Mouse (Mus musculus) brown adipose tissue, adult 24 weeks (tissue): ENCODE measurements at regions not wholly inside any gene's neighbourhood (a gene's known extent, or its start where the extent isn't known, plus 50 kb on each side); places are given as distances from the start of the nearest gene placed in this dataset.

ENCODE experiments used
- H3K27ac ChIP-seq: fragments of 200-500 bp; replicated peaks from 2 replicates; pipeline ENCODE4 v1.5.1; 2012; ENCODE audit warnings: low read depth, mild to moderate bottlenecking, low read length
- H3K4me1 ChIP-seq: fragments of 200-500 bp; 2 replicates; pipeline ENCODE4 v1.6.1; 2012; ENCODE audit warnings: low read length, mixed read lengths; ENCODE audit not compliant: control insufficient read depth, insufficient read depth, insufficient read length
- H3K4me3 ChIP-seq: fragments of 200-500 bp; 2 replicates; pipeline ENCODE4 v1.5.1; 2012; ENCODE audit warnings: low read depth, mild to moderate bottlenecking, low read length, moderate library complexity; ENCODE audit not compliant: insufficient read depth

GRCm38 (mm10) chr8:80313883-80314635, 179.5 kb upstream of the Gypa start:
- Histone ChIP-seq H3K4me3 (no peak overlapping the region), H3K27ac (no peak overlapping the region), H3K4me1 (0 out of 2 replicates have a peak, but pooled peaks cover 2% of the 10 kb centered on the region)

GRCm38 (mm10) chr8:80307761-80308160, 185.8 kb upstream of the Gypa start:
- no peak overlapping the region for H3K27ac ChIP-seq
- no peak overlapping the region for H3K4me3 ChIP-seq
- H3K4me1 ChIP-seq: no peaks in the 10 kb centered on the region

- Histone ChIP-seq H3K27ac (no peak overlapping the region), H3K4me3 (no peak overlapping the region), H3K4me1 (no peaks in the 10 kb centered on the region)
Observed at GRCm38 (mm10) chr8:80298596-80298995, 195.0 kb upstream of the Gypa start.

DNA sequence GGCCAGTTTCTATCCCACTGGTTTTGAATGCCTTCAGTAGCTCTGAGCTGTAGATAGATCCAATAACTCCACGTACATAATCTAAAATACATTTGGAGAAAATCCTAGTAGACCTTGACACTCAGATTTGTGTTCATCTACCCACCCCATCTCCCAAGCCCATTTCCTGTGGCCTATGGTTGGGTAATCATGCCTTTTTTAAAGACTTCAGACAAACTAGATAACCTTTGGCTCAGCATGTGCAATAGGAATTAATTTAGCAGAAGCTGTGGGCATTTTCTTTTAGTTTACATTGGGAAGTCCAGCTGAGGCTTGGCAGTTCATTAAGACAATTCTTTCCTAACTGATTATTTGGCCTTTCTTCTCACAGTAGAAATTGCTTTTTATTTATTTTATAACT, 203.3 kb upstream of the Gypa start:
- H3K4me3 ChIP-seq: no peak overlapping the region
- H3K4me1 ChIP-seq: no peaks in the 10 kb centered on the region
- no peak overlapping the region for H3K27ac ChIP-seq

- no peak overlapping the region for H3K4me3 ChIP-seq
- H3K27ac ChIP-seq: no peak overlapping the region
- no peaks in the 10 kb centered on the region for H3K4me1 ChIP-seq
Observed at GRCm38 (mm10) chr8:80289282-80289681, 204.3 kb upstream of the Gypa start.

- Histone ChIP-seq H3K4me1 (no peaks in the 10 kb centered on the region), H3K27ac (no peak overlapping the region), H3K4me3 (no peak overlapping the region)
Observed at GRCm38 (mm10) chr8:80268910-80269460, 211.2 kb upstream of the Hhip start.

DNA sequence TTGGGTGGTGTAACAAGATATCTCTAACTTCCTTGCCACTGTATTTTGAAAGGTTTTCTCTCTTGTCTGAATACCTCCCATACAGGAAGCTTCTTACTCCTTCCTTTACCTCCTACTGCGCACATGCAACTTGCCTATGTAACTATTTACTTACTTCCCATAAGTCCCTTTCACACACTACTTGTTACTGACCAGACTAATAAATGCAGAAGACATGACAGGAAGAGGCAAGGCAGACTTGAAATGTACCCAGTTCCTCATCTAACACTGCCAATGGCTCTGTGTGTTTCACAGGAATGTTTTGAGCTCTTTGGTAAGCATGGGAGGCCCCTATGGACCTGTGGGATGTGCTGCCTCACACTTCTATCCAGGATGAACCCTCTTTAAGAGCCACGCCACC, 207.1 kb upstream of the Hhip start:
- Histone ChIP-seq H3K4me1 (no peaks in the 10 kb centered on the region), H3K4me3 (no peak overlapping the region), H3K27ac (no peak overlapping the region)

DNA sequence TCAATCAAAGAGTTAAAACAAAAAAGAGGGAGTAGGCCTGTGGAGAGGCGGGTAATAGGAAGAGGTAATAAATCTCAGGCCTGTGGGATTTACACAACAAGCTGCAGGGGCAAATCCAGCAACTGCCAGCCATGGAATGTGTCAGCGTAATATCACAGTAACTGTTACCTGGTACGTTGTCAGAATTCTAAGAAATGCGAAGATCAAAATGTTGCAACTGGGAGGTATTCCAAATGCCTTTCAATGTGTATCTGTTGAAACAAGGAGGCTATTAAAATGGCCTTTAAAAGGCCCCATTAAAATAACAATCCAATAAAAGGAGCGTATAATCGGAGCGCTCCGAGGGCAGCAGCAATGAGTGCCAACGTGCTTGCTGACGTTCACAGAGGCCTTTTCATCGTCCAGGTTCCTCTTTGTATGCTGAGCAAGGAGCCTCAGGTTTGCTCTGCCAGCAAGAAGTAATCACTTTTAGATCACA, 205.7 kb upstream of the Hhip start:
- H3K27ac ChIP-seq: no peak overlapping the region
- no peak overlapping the region for H3K4me3 ChIP-seq
- no peaks in the 10 kb centered on the region for H3K4me1 ChIP-seq

- Histone ChIP-seq H3K4me3 (no peak overlapping the region), H3K4me1 (no peaks in the 10 kb centered on the region), H3K27ac (no peak overlapping the region)
Observed at GRCm38 (mm10) chr8:80262911-80263310, 205.1 kb upstream of the Hhip start.

GRCm38 (mm10) chr8:80253541-80253940, 195.7 kb upstream of the Hhip start:
- Histone ChIP-seq H3K27ac (no peak overlapping the region), H3K4me1 (no peaks in the 10 kb centered on the region), H3K4me3 (no peak overlapping the region)

DNA sequence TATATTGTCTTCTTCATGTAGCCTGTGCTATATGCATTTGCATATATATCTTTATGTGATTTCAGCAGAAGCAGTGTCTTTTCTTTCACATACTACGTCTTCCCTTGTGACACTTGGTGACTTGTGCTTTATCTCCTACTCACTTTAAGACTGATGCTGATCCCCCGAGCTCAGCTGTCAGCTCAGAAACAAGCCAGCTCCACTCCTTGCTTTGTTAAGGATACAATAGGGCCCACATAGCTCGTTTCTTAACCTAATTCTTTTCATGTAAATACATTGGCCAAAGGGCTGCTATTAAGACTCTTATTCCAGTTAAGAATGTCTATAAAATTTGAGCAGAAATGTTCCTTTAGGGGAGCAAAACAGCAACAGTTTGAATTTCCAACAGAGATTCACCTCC, 193.8 kb upstream of the Hhip start:
- no peak overlapping the region for H3K27ac ChIP-seq
- no peak overlapping the region for H3K4me3 ChIP-seq
- no peaks in the 10 kb centered on the region for H3K4me1 ChIP-seq

DNA sequence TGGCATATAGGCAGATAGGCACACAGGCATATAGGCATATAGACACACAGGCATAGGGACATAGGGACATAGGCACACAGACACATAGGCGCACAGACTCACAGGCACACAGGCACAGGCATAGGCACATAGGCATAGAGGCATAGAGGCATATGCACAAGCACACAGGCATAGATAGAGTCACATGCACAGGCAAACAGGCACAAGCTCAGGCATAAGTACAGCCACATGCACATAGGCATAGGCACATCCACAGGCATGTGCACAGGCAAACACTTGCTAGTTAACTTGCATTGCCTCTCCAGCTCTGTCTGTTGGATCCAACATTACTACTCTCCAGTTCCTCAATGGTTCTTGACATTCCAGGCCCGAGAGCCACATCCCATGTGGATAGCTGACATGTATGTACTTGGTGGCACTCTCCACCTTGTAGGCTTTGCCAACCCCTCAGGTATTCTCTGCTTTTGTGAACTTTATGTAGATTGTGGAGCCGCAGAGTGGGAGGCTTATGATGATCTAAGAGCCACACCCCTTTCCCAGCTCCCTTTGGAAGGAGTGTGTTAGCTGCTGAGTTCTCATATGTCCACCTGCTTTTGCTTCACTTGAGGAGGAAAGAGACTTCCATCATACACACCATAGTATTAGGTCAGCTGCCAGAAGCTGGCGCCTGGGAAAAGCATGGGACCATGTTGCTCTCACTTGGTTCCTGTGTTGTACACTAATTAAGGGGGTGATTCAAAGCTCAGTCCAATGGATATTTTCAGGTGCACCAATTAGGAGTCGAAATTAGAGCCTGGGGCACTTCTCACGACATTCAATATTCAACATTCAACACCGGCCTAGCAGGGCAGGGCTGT, 192.7 kb upstream of the Hhip start:
- H3K4me1 ChIP-seq: no peaks in the 10 kb centered on the region
- H3K27ac ChIP-seq: no peak overlapping the region
- no peak overlapping the region for H3K4me3 ChIP-seq

GRCm38 (mm10) chr8:80249762-80250161, 192.0 kb upstream of the Hhip start:
- no peak overlapping the region for H3K4me3 ChIP-seq
- no peaks in the 10 kb centered on the region for H3K4me1 ChIP-seq
- H3K27ac ChIP-seq: no peak overlapping the region

- Histone ChIP-seq H3K4me3 (no peak overlapping the region), H3K4me1 (no peaks in the 10 kb centered on the region), H3K27ac (no peak overlapping the region)
Observed at GRCm38 (mm10) chr8:80239879-80240278, 182.1 kb upstream of the Hhip start.

DNA sequence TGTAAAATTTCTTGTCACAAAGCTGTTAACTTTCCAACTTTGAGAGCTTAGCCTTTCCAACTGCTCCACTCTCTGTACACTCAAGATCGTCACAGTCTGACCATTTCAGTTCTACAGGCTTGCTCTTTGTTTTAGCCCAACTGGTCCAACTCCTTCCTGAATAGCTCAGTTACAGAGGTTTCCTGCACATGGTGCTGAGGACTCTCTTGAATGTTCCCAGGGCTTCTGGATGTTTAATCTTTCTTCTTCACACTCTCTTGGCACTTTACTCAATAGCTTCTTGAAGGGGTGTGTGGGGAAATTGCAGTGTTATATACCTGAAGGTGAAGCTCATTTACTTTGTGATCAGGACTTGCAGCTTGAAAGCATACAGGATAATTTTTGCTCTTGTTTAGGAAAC, 152.6 kb upstream of the Hhip start:
- Histone ChIP-seq H3K4me3 (no peak overlapping the region), H3K4me1 (no peaks in the 10 kb centered on the region), H3K27ac (no peak overlapping the region)
